Mouse (Mus musculus): ENCODE measurements around the gene Slc4a4.

DNA sequence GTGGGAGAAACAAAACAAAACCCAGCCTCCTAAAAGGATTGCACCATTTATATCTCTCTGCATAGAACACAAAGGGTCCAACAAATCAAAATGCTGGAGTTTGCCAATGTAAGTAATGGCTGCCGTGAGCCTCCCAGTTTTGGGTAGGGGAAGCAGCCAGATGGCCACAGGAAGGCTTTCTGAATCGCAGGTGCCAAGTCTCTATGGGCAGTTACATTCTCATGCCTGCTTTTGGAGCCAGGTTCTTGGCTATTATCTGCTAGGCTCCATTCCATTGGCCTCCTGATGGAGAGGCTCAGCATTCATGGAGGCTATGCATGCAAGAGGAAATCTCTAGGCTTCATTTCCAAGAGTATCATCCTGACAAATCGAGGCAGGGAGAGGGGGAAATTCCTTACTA lies 169.0 kb downstream of the Slc4a4 start:
- TF ChIP-seq MYOG (IDR thresholded peaks at IDR 0.05; ENCODE audit: control insufficient read depth in 1 of 3, insufficient read depth in 1 of 3, insufficient read length in 2 of 3, low read depth in 2 of 3) (no peak), POLR2A (IDR thresholded peaks at IDR 0.05; ENCODE audit: insufficient read length, low read depth) (no peak), USF1 (IDR thresholded peaks at IDR 0.05; ENCODE audit: low read depth) (no peak), E2F4 (IDR thresholded peaks at IDR 0.05; ENCODE audit: insufficient read depth) (no peak)
